Mouse (Mus musculus): ENCODE results near the gene Gm14214. TPM values are rescaled to one million over a fixed set of nuclear protein-coding genes. Genes with fewer than 3 reads are reported as not detected.

Gm14214 gene
- total and polyA plus RNA-seq, 2 experiments from 2014 or later: not detected

DNA sequence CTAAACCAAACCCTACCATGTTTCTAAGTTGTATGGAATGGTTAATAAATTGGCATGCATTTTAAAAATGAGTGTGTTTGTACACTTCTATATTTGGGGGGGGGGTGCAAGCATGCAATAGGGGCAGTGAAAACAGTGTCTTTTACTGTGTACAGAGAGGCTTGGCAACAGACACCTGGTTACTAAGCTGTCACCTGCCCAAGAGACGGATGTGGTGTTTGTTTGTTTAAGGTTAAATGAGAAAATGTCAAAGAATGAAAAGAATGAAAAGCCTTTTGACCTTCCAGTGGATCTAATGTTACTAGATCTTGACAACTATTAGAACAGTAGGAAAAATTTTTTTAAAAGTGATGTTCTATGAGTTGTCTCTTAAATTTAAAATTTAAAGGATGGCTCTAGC lies 37.9 kb upstream of the Gm14214 start:
- no peak overlapping the region for H3K27ac ChIP-seq (ENCODE audit: low read depth, low read length)
- H3K9ac ChIP-seq: no peak overlapping the region
- no peaks in the 10 kb centered on the region for H3K27me3 ChIP-seq (ENCODE audit: insufficient read depth, low read length)
- no peaks in the 10 kb centered on the region for H3K9me3 ChIP-seq (ENCODE audit: low read length)
- H3K4me3 ChIP-seq (ENCODE audit: low read depth, low read length): no peak overlapping the region
- WGBS: 54% methylated on average over 1 of the region's 1 CpGs
- H3K4me2 ChIP-seq (ENCODE audit: low read depth): no peak overlapping the region
- H3K4me1 ChIP-seq (ENCODE audit: insufficient read depth): no peaks in the 10 kb centered on the region; the same call in 1 of the 2 replicates
- no peak for ATAC-seq
- TF ChIP-seq CTCF (IDR thresholded peaks at IDR 0.05; ENCODE audit: low read depth): no peak
- DNase-seq: no peak
- no peaks in the 10 kb centered on the region for H3K36me3 ChIP-seq (ENCODE audit: insufficient read depth)

DNA sequence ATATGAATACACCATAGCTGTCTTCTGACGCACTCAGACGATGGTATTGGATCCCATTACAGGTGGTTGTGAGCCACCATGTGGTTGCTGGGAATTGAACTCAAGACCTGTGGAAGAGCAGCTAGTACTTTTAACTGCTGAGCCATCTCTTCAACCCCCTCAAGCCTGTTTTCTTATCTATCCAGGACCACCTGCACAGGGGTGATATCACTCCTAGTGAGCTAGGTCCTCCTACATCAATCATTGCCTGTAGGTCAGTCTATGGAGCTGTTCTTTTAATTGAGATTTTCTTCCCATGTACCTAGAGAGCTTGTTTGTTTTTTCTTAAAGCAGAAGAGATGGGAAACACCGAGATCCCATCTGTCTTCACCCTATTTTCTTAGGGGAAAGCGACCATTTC lies 34.0 kb upstream of the Gm14214 start:
- H3K27me3 ChIP-seq (ENCODE audit: insufficient read depth, low read length): no peaks in the 10 kb centered on the region
- no peak overlapping the region for H3K9ac ChIP-seq
- ATAC-seq (no peak), DNase-seq (no peak)
- H3K9me3 ChIP-seq (ENCODE audit: low read length): no peaks in the 10 kb centered on the region
- no peak overlapping the region for H3K27ac ChIP-seq (ENCODE audit: low read depth, low read length)
- H3K4me1 ChIP-seq (ENCODE audit: insufficient read depth): no peaks in the 10 kb centered on the region; the same call in 1 of the 2 replicates
- no peak for TF ChIP-seq CTCF (IDR thresholded peaks at IDR 0.05; ENCODE audit: low read depth)
- 78% methylated on average over 4 of the region's 4 CpGs for WGBS
- no peak overlapping the region for H3K4me2 ChIP-seq (ENCODE audit: low read depth)
- no peaks in the 10 kb centered on the region for H3K36me3 ChIP-seq (ENCODE audit: insufficient read depth)
- H3K4me3 ChIP-seq (ENCODE audit: low read depth, low read length): no peak overlapping the region

DNA sequence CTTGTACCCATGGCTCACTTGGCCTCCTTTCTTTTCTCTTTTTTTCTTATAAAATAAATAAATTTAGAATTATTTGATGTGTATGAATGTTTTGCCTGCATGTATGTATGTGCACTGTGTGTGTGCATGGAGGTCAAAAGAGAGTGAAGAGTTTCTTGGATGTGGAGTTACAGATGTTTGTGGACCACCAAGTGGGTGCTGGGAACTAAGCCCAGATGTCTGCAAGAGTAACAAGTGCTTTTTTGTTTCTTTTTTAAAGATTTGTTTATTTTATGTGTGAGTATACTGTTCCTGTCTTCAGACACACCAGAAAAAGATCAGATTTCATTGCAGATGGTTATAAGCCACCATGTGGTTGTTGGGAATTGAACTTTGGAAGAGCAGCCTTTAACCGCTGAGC lies 33.5 kb upstream of the Gm14214 start:
- Histone ChIP-seq H3K9me3 (ENCODE audit: low read length) (no peaks in the 10 kb centered on the region), H3K27me3 (ENCODE audit: insufficient read depth, low read length) (no peaks in the 10 kb centered on the region), H3K9ac (no peak overlapping the region), H3K4me3 (ENCODE audit: low read depth, low read length) (no peak overlapping the region), H3K36me3 (ENCODE audit: insufficient read depth) (no peaks in the 10 kb centered on the region), H3K27ac (ENCODE audit: low read depth, low read length) (no peak overlapping the region), H3K4me2 (ENCODE audit: low read depth) (no peak overlapping the region), H3K4me1 (ENCODE audit: insufficient read depth) (no peaks in the 10 kb centered on the region; the same call in 1 of the 2 replicates)
- DNase-seq: no peak
- no peak for TF ChIP-seq CTCF (IDR thresholded peaks at IDR 0.05; ENCODE audit: low read depth)
- 88% methylated on average over 1 of the region's 1 CpGs for WGBS
- ATAC-seq: no peak

DNA sequence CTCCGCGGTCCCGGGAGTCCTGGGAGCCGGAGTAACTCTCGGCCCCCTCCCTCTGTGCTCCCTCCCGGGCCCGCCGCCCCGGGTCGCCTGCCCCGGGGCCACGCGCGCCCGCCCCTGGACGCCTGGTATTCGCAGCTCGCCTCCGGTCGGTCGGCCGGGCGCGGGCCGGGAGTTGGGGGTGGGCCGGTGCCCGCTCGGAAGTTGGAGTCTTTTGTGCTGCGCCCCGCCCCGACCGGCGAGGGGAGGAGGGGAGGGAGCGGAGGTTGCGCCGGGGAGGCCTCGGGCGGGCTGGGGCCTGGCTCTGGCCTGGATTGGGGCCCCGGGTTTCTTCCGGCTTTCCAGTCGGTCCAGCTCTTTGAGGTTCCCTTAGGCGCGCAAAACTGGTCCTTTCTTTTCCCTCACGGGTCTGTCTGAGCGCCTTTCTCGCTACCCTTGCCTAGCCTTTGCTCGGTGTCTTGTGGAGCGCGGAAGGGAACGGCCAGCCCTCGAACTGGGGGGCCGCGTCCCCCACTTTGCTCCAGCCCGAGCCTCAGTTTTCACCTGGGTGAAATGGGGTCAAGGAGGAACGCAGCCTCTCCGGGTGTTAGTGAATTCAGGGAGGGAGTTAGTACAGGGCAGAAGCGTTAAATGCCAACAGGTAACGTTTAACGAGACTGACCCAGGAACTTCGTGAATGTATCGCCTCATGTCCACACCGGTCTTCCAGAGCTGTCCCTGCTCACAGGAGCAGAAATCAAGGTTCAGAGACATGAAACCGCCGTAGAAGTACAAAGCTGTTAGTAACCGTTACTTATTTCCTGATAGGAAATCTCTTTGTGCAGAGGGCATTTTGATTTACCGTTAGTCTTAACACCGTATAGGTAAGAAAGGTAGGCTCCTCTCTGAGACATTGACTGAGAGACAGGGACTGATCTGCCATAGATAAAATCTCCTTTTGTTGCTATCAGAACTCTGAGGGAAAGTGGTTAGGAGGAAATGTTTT lies 22.1 kb upstream of the Gm14214 start:
- Histone ChIP-seq H3K4me2 (ENCODE audit: low read depth) (peak overlapping the region; percentile 68), H3K4me1 (ENCODE audit: insufficient read depth) (peaks cover 15% of the 10 kb centered on the region), H3K36me3 (ENCODE audit: insufficient read depth) (no peaks in the 10 kb centered on the region), H3K9me3 (ENCODE audit: low read length) (no peaks in the 10 kb centered on the region), H3K4me3 (ENCODE audit: low read depth, low read length) (peak overlapping the region; percentile 99), H3K27ac (ENCODE audit: low read depth, low read length) (peak overlapping the region; percentile 99), H3K9ac (peak overlapping the region; percentile 90), H3K27me3 (ENCODE audit: insufficient read depth, low read length) (no peaks in the 10 kb centered on the region)
- peak; percentile 9 for ATAC-seq
- WGBS: 2% methylated on average over 62 of the region's 67 CpGs
- no peak for TF ChIP-seq CTCF (IDR thresholded peaks at IDR 0.05; ENCODE audit: low read depth)
- DNase-seq: peak; percentile 45

DNA sequence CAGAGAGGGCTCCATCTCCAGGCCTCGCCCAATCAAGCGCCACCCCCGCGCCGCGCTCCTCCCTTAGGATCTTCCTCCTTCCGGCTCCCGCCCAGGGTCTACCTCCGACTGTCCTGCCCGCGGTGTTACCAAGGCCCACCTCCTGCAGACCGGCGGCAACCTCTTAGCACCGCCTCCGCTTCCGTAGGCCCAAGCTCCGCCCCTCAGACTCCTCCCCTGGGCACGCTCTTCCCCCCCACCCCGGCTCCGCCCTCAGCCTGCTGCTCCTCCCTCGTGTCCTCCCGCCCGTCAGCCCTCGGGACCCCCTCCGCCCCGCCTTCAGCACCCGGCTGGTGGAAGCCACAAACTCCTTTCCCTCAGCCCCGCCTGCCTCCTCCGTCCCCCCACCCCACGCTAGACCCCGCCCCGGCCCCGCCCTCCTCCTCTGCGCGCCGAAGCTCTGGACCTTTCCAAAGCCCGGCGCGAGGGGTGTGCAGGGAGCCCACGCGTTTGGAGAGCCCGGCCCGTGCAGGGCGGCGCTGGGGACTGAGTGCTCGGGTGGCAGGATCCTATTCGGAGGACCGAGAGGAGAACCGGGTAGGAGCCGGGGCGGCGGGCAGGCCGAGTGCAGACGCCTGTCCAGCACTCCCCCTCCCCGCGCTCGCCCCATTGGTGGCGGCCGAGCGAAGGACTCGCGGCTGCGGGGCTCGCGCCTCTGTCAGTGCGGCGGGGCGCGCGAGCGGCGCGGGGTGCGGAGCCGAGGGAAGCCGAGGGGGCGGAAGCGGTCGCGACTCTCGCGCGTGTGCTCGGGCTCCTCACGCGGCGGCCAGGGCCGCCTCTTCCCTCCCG lies 21.0 kb upstream of the Gm14214 start, which contains the start of the genes Raly and a:
Gene Raly, plus strand, starts transcription at position 441 of the 828 bp plus-strand sequence.
Gene a, plus strand, starts transcription at position 747 of the 828 bp plus-strand sequence.
- H3K36me3 ChIP-seq (ENCODE audit: insufficient read depth): no peaks in the 10 kb centered on the region
- ATAC-seq (peak; percentile 90), DNase-seq (peak; percentile 98)
- no peaks in the 10 kb centered on the region for H3K9me3 ChIP-seq (ENCODE audit: low read length)
- H3K4me3 ChIP-seq (ENCODE audit: low read depth, low read length): peak within 1 kb of the TSS; percentile 99
- H3K9ac ChIP-seq: peak within 1 kb of the TSS; percentile 90
- peak within 1 kb of the TSS; percentile 68 for H3K4me2 ChIP-seq (ENCODE audit: low read depth)
- peak; percentile 26; the same call in 1 of the 2 replicates for TF ChIP-seq CTCF (IDR thresholded peaks at IDR 0.05; ENCODE audit: low read depth)
- peak within 1 kb of the TSS; percentile 99 for H3K27ac ChIP-seq (ENCODE audit: low read depth, low read length)
- no peaks in the 10 kb centered on the region for H3K27me3 ChIP-seq (ENCODE audit: insufficient read depth, low read length)
- H3K4me1 ChIP-seq (ENCODE audit: insufficient read depth): peaks cover 15% of the 10 kb centered on the region
- under 1% methylated on average over 73 of the region's 89 CpGs for WGBS

DNA sequence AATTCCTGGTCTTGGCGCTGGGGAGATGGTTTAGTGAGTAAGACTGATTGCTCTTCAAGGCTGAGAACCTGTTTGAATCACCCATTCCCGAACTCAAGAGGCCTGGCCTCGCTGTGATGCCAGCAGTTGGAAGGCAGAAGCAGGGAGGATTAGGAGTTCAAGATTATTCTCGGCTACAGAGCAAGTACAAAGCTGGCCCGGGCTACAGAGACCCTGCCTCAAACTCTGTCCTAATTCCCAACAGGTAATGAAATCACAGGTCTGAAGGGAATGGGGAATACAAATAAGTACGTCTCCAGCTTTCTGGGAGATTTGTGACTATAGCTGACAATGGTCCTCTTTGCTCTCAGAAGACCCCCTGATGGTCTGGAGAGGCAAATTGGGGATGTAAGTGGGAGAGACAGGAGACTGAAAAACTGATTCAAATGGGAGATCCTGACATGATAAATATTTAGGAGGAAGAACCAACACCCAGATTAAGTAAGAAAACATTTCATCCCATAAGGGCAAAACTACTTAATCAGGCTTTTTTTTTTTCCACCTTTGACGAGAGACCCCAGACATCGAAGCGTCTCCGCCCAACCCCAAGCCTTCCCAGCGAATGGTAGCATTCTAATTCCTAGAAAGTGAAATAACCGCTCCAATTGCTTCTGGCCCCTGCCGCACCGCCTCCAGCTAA lies 20.3 kb upstream of the Gm14214 start:
- Histone ChIP-seq H3K9me3 (ENCODE audit: low read length) (no peaks in the 10 kb centered on the region), H3K4me2 (ENCODE audit: low read depth) (peak overlapping the region; percentile 68), H3K9ac (peak overlapping the region; percentile 58), H3K27ac (ENCODE audit: low read depth, low read length) (peak overlapping the region; percentile 99), H3K27me3 (ENCODE audit: insufficient read depth, low read length) (no peaks in the 10 kb centered on the region), H3K36me3 (ENCODE audit: insufficient read depth) (no peaks in the 10 kb centered on the region), H3K4me3 (ENCODE audit: low read depth, low read length) (peak overlapping the region; percentile 99), H3K4me1 (ENCODE audit: insufficient read depth) (peaks cover 15% of the 10 kb centered on the region)
- 6% methylated on average over 14 of the region's 14 CpGs for WGBS
- TF ChIP-seq CTCF (IDR thresholded peaks at IDR 0.05; ENCODE audit: low read depth): no peak
- ATAC-seq (no peak), DNase-seq (peak; percentile 17)
